Mouse (Mus musculus): Measurements from ENCODE around the gene Ntn5. TPM values are rescaled to one million over a fixed set of nuclear protein-coding genes. Genes with fewer than 3 reads are reported as not detected.
A peak's percentile ranks its signal among the peaks of the same experiment; 100 is the strongest.

Gene Ntn5
- polyA plus RNA-seq, 1 experiment from 2014 or later = 0.95 TPM

- H3K27me3 ChIP-seq (ENCODE audit: control insufficient read depth, insufficient read depth, low read depth, low read length) = peaks cover 30% of the 10 kb centered on the region
- WGBS = 87% methylated on average over 11 of the region's 11 CpGs
- no peaks in the 10 kb centered on the region for H3K9me3 ChIP-seq (ENCODE audit: control insufficient read depth, low read length)
- ATAC-seq (ENCODE audit: low read depth) = no peak
- no peak overlapping the region for H3K27ac ChIP-seq (ENCODE audit: low read length)
- H3K4me1 ChIP-seq (replicated peaks; ENCODE audit: control insufficient read depth, insufficient read depth, low read length) = peaks cover 33% of the 10 kb centered on the region
- no peaks in the 10 kb centered on the region for H3K36me3 ChIP-seq (ENCODE audit: control insufficient read depth, insufficient read depth, low read length)
- no peak overlapping the region for H3K4me3 ChIP-seq (ENCODE audit: low read length)
- no peak overlapping the region for H3K9ac ChIP-seq (ENCODE audit: low read length)
- no peak overlapping the region for H3K4me2 ChIP-seq (ENCODE audit: low read depth, low read length)
These were observed 17.8 kb downstream of the Ntn5 start for GRCm38 (mm10) chr7:45701607-45702006.

- no peak overlapping the region for H3K27ac ChIP-seq (ENCODE audit: low read length)
- H3K36me3 ChIP-seq (ENCODE audit: control insufficient read depth, insufficient read depth, low read length) = no peaks in the 10 kb centered on the region
- peaks cover 30% of the 10 kb centered on the region for H3K27me3 ChIP-seq (ENCODE audit: control insufficient read depth, insufficient read depth, low read depth, low read length)
- WGBS = 93% methylated on average over 11 of the region's 11 CpGs
- no peak overlapping the region for H3K4me2 ChIP-seq (ENCODE audit: low read depth, low read length)
- peaks cover 37% of the 10 kb centered on the region for H3K4me1 ChIP-seq (replicated peaks; ENCODE audit: control insufficient read depth, insufficient read depth, low read length)
- ATAC-seq (ENCODE audit: low read depth) = no peak
- no peak overlapping the region for H3K9ac ChIP-seq (ENCODE audit: low read length)
- no peaks in the 10 kb centered on the region for H3K9me3 ChIP-seq (ENCODE audit: control insufficient read depth, low read length)
- H3K4me3 ChIP-seq (ENCODE audit: low read length) = no peak overlapping the region
These were observed 18.5 kb downstream of the Ntn5 start for GRCm38 (mm10) chr7:45702316-45702715.

GRCm38 (mm10) chr7:45702809-45703520, 19.1 kb downstream of the Ntn5 start:
- Histone ChIP-seq H3K27me3 (ENCODE audit: control insufficient read depth, insufficient read depth, low read depth, low read length) (peaks cover 30% of the 10 kb centered on the region), H3K4me1 (replicated peaks; ENCODE audit: control insufficient read depth, insufficient read depth, low read length) (peaks cover 43% of the 10 kb centered on the region), H3K4me2 (ENCODE audit: low read depth, low read length) (no peak overlapping the region; the same call in 1 of the 2 replicates), H3K9me3 (ENCODE audit: control insufficient read depth, low read length) (no peaks in the 10 kb centered on the region), H3K36me3 (ENCODE audit: control insufficient read depth, insufficient read depth, low read length) (no peaks in the 10 kb centered on the region), H3K9ac (ENCODE audit: low read length) (no peak overlapping the region), H3K4me3 (ENCODE audit: low read length) (no peak overlapping the region), H3K27ac (ENCODE audit: low read length) (no peak overlapping the region)
- WGBS = 85% methylated on average over 17 of the region's 17 CpGs
- ATAC-seq (ENCODE audit: low read depth) = no peak

GRCm38 (mm10) chr7:45703521-45704033, 19.8 kb downstream of the Ntn5 start:
- peaks cover 50% of the 10 kb centered on the region for H3K4me1 ChIP-seq (replicated peaks; ENCODE audit: control insufficient read depth, insufficient read depth, low read length)
- H3K36me3 ChIP-seq (ENCODE audit: control insufficient read depth, insufficient read depth, low read length) = no peaks in the 10 kb centered on the region
- peak overlapping the region; percentile 97 for H3K4me2 ChIP-seq (ENCODE audit: low read depth, low read length)
- peaks cover 25% of the 10 kb centered on the region for H3K27me3 ChIP-seq (ENCODE audit: control insufficient read depth, insufficient read depth, low read depth, low read length)
- peak overlapping the region; percentile 68 for H3K4me3 ChIP-seq (ENCODE audit: low read length)
- no peak for ATAC-seq (ENCODE audit: low read depth)
- H3K9ac ChIP-seq (ENCODE audit: low read length) = peak overlapping the region; percentile 60
- peak overlapping the region; percentile 79 for H3K27ac ChIP-seq (ENCODE audit: low read length)
- 35% methylated on average over 12 of the region's 12 CpGs for WGBS
- H3K9me3 ChIP-seq (ENCODE audit: control insufficient read depth, low read length) = no peaks in the 10 kb centered on the region

GRCm38 (mm10) chr7:45704046-45704559, 20.3 kb downstream of the Ntn5 start:
- H3K9ac ChIP-seq (ENCODE audit: low read length) = peak overlapping the region; percentile 60
- no peaks in the 10 kb centered on the region for H3K36me3 ChIP-seq (ENCODE audit: control insufficient read depth, insufficient read depth, low read length)
- H3K4me1 ChIP-seq (replicated peaks; ENCODE audit: control insufficient read depth, insufficient read depth, low read length) = peaks cover 50% of the 10 kb centered on the region
- H3K4me2 ChIP-seq (ENCODE audit: low read depth, low read length) = peak overlapping the region; percentile 97
- ATAC-seq (ENCODE audit: low read depth) = peak; percentile 44
- peak overlapping the region; percentile 79 for H3K27ac ChIP-seq (ENCODE audit: low read length)
- 2% methylated on average over 13 of the region's 13 CpGs for WGBS
- peaks cover 21% of the 10 kb centered on the region for H3K27me3 ChIP-seq (ENCODE audit: control insufficient read depth, insufficient read depth, low read depth, low read length)
- H3K4me3 ChIP-seq (ENCODE audit: low read length) = peak overlapping the region; percentile 68
- no peaks in the 10 kb centered on the region for H3K9me3 ChIP-seq (ENCODE audit: control insufficient read depth, low read length)

- Histone ChIP-seq H3K4me3 (ENCODE audit: low read length) (peak within 1 kb of the TSS; percentile 68), H3K27me3 (ENCODE audit: control insufficient read depth, insufficient read depth, low read depth, low read length) (peaks cover 13% of the 10 kb centered on the region), H3K9ac (ENCODE audit: low read length) (peak within 1 kb of the TSS; percentile 80), H3K4me2 (ENCODE audit: low read depth, low read length) (peak within 1 kb of the TSS; percentile 97), H3K4me1 (replicated peaks; ENCODE audit: control insufficient read depth, insufficient read depth, low read length) (peaks cover 50% of the 10 kb centered on the region), H3K36me3 (ENCODE audit: control insufficient read depth, insufficient read depth, low read length) (no peaks in the 10 kb centered on the region), H3K27ac (ENCODE audit: low read length) (peak within 1 kb of the TSS; percentile 79), H3K9me3 (ENCODE audit: control insufficient read depth, low read length) (no peaks in the 10 kb centered on the region)
- peak; percentile 91 for ATAC-seq (ENCODE audit: low read depth)
- WGBS = under 1% methylated on average over 36 of the region's 36 CpGs
These were observed 21.1 kb downstream of the Ntn5 start, which contains the start of gene Dbp for GRCm38 (mm10) chr7:45704730-45705442. Gene Dbp (plus strand): TSS chr7:45705088.

GRCm38 (mm10) chr7:45705443-45705864, 21.6 kb downstream of the Ntn5 start:
- Histone ChIP-seq H3K4me3 (ENCODE audit: low read length) (peak overlapping the region; percentile 68), H3K9ac (ENCODE audit: low read length) (peak overlapping the region; percentile 80), H3K27me3 (ENCODE audit: control insufficient read depth, insufficient read depth, low read depth, low read length) (peaks cover 8% of the 10 kb centered on the region), H3K4me1 (replicated peaks; ENCODE audit: control insufficient read depth, insufficient read depth, low read length) (peaks cover 45% of the 10 kb centered on the region), H3K9me3 (ENCODE audit: control insufficient read depth, low read length) (no peaks in the 10 kb centered on the region), H3K27ac (ENCODE audit: low read length) (peak overlapping the region; percentile 78), H3K4me2 (ENCODE audit: low read depth, low read length) (peak overlapping the region; percentile 97), H3K36me3 (ENCODE audit: control insufficient read depth, insufficient read depth, low read length) (no peaks in the 10 kb centered on the region)
- no peak for ATAC-seq (ENCODE audit: low read depth)
- WGBS = 2% methylated on average over 21 of the region's 21 CpGs

GRCm38 (mm10) chr7:45705873-45706281, 22.1 kb downstream of the Ntn5 start:
- Histone ChIP-seq H3K36me3 (ENCODE audit: control insufficient read depth, insufficient read depth, low read length) (peaks cover 3% of the 10 kb centered on the region; the same call in 1 of the 2 replicates), H3K4me1 (replicated peaks; ENCODE audit: control insufficient read depth, insufficient read depth, low read length) (peaks cover 42% of the 10 kb centered on the region), H3K27me3 (ENCODE audit: control insufficient read depth, insufficient read depth, low read depth, low read length) (peaks cover 5% of the 10 kb centered on the region; the same call in 1 of the 2 replicates), H3K4me3 (ENCODE audit: low read length) (peak overlapping the region; percentile 68), H3K27ac (ENCODE audit: low read length) (peak overlapping the region; percentile 78), H3K9me3 (ENCODE audit: control insufficient read depth, low read length) (no peaks in the 10 kb centered on the region), H3K9ac (ENCODE audit: low read length) (peak overlapping the region; percentile 80), H3K4me2 (ENCODE audit: low read depth, low read length) (peak overlapping the region; percentile 97)
- 0% methylated on average over 7 of the region's 7 CpGs for WGBS
- ATAC-seq (ENCODE audit: low read depth) = no peak

All from lung, embryonic 16.5 days (tissue).